In genomic region chr12:29367741-29368106, GRCm38 (mm10) we compare ENCODE assay signal across 8 mouse cellular contexts.
DNase-seq lines count a peak whose midpoint lies in the region; ATAC-seq and TF ChIP-seq lines count a peak whose summit lies in the region.
"Not testable (repeated sequence)": the region's sequence is repeated elsewhere in the genome, so short reads cannot be mapped to it uniquely, and the experiment has no call there.

No protein-coding gene starts in this region.

- not testable (repeated sequence) for DNase-seq in cerebellum, adult 2 months; forebrain, embryonic 10.5 days (ENCODE audit: extremely low spot score, low spot score); hindbrain, embryonic 11.5 days (ENCODE audit: low spot score)
- DNase-seq in heart, adult 11 months, result peak; percentile 0

- TF ChIP-seq POLR2A in cerebellum, adult 2 months (IDR thresholded peaks at IDR 0.05; ENCODE audit: borderline replicate concordance, insufficient read depth, low read length); olfactory bulb, adult 2 months (IDR thresholded peaks at IDR 0.05; ENCODE audit: insufficient read depth, low read depth, low read length): not testable (repeated sequence)

- H3K9me3 ChIP-seq in forebrain, embryonic 10.5 days; hindbrain, embryonic 11.5 days (ENCODE audit: control insufficient read depth, low read length); intestine, postnatal 0 days (ENCODE audit: control insufficient read depth); limb, embryonic 12.5 days; midbrain, embryonic 13.5 days: not testable (repeated sequence)

- not testable (repeated sequence) for ATAC-seq in hindbrain, embryonic 11.5 days (ENCODE audit: low FRiP score); intestine, postnatal 0 days; limb, embryonic 12.5 days (ENCODE audit: insufficient number of reproducible peaks, insufficient read depth, low FRiP score, low TSS enrichment, low read depth)
- ATAC-seq in midbrain, embryonic 13.5 days, result 0 out of 2 replicates have a peak, but pooled peaks have one; percentile 1

- not testable (repeated sequence) for H3K27me3 ChIP-seq in cerebellum, adult 2 months (ENCODE audit: control insufficient read depth, insufficient read depth, low read length); forebrain, embryonic 10.5 days (ENCODE audit: poor library complexity, severe bottlenecking); hindbrain, embryonic 11.5 days (ENCODE audit: control insufficient read depth, insufficient read depth, low read length); intestine, postnatal 0 days (replicated peaks; ENCODE audit: control insufficient read depth, insufficient read depth, low read length); limb, embryonic 12.5 days; midbrain, embryonic 13.5 days

- not testable (repeated sequence) for H3K4me1 ChIP-seq in cerebellum, adult 2 months (ENCODE audit: control insufficient read depth, insufficient read depth, low read length); hindbrain, embryonic 11.5 days (replicated peaks; ENCODE audit: control insufficient read depth, insufficient read depth, low read length); intestine, postnatal 0 days (replicated peaks; ENCODE audit: control insufficient read depth, insufficient read depth, low read length)
- peaks cover 34% of the 10 kb centered on the region for H3K4me1 ChIP-seq in forebrain, embryonic 10.5 days
- H3K4me1 ChIP-seq in limb, embryonic 12.5 days (replicated peaks), result peaks cover 13% of the 10 kb centered on the region; the same call in 1 of the 2 replicates
- H3K4me1 ChIP-seq in midbrain, embryonic 13.5 days (replicated peaks), result peaks cover 40% of the 10 kb centered on the region
- peaks cover 25% of the 10 kb centered on the region for H3K4me1 ChIP-seq in olfactory bulb, adult 2 months (ENCODE audit: control insufficient read depth, insufficient read depth, low read length)

- WGBS in cerebellum, adult 2 months, result 16% methylated on average over 3 of the region's 3 CpGs
- WGBS in forebrain, embryonic 10.5 days, result 24% methylated on average over 3 of the region's 3 CpGs
- 40% methylated on average over 3 of the region's 3 CpGs for WGBS in hindbrain, embryonic 11.5 days
- WGBS in intestine, postnatal 0 days, result 44% methylated on average over 3 of the region's 3 CpGs
- 60% methylated on average over 3 of the region's 3 CpGs for WGBS in limb, embryonic 12.5 days
- 29% methylated on average over 3 of the region's 3 CpGs for WGBS in midbrain, embryonic 13.5 days
- WGBS in olfactory bulb, adult 2 months, result 16% methylated on average over 3 of the region's 3 CpGs

- H3K36me3 ChIP-seq in forebrain, embryonic 10.5 days (replicated peaks); hindbrain, embryonic 11.5 days (ENCODE audit: control insufficient read depth, insufficient read depth, low read length); intestine, postnatal 0 days (ENCODE audit: control insufficient read depth, insufficient read depth); limb, embryonic 12.5 days; midbrain, embryonic 13.5 days: not testable (repeated sequence)

- peak overlapping the region; percentile 44 for H3K4me3 ChIP-seq in cerebellum, adult 2 months (replicated peaks; ENCODE audit: insufficient read depth, low read depth, low read length)
- peak overlapping the region; percentile 46 for H3K4me3 ChIP-seq in forebrain, embryonic 10.5 days
- H3K4me3 ChIP-seq in hindbrain, embryonic 11.5 days (ENCODE audit: low read depth, low read length); intestine, postnatal 0 days (ENCODE audit: low read depth, low read length); limb, embryonic 12.5 days (replicated peaks): not testable (repeated sequence)
- peak overlapping the region; percentile 19 for H3K4me3 ChIP-seq in midbrain, embryonic 13.5 days (replicated peaks)
- H3K4me3 ChIP-seq in olfactory bulb, adult 2 months (ENCODE audit: insufficient read depth, low read depth, low read length), result peak overlapping the region; percentile 56

- H3K4me2 ChIP-seq in hindbrain, embryonic 11.5 days (replicated peaks; ENCODE audit: low read depth, low read length), result peak overlapping the region; percentile 43
- peak overlapping the region; percentile 35 for H3K4me2 ChIP-seq in intestine, postnatal 0 days (replicated peaks; ENCODE audit: low read depth)
- peak overlapping the region; percentile 50 for H3K4me2 ChIP-seq in limb, embryonic 12.5 days
- peak overlapping the region; percentile 51 for H3K4me2 ChIP-seq in midbrain, embryonic 13.5 days (replicated peaks)

- peak overlapping the region; percentile 13; the same call in 1 of the 2 replicates for H3K9ac ChIP-seq in hindbrain, embryonic 11.5 days (ENCODE audit: low read depth, low read length)
- not testable (repeated sequence) for H3K9ac ChIP-seq in intestine, postnatal 0 days (ENCODE audit: low read depth, low read length); limb, embryonic 12.5 days (replicated peaks)
- peak overlapping the region; percentile 47 for H3K9ac ChIP-seq in midbrain, embryonic 13.5 days (replicated peaks)

- TF ChIP-seq CTCF in cerebellum, adult 2 months (IDR thresholded peaks at IDR 0.05; ENCODE audit: borderline replicate concordance, insufficient read depth, low read depth, low read length); intestine, postnatal 0 days (IDR thresholded peaks at IDR 0.05; ENCODE audit: low read depth); olfactory bulb, adult 2 months (IDR thresholded peaks at IDR 0.05; ENCODE audit: insufficient read depth, low read depth, low read length): not testable (repeated sequence)

- peak overlapping the region; percentile 22 for H3K27ac ChIP-seq in cerebellum, adult 2 months (ENCODE audit: insufficient read depth, low read length)
- H3K27ac ChIP-seq in forebrain, embryonic 10.5 days, result peak overlapping the region; percentile 89
- peak overlapping the region; percentile 90 for H3K27ac ChIP-seq in hindbrain, embryonic 11.5 days (ENCODE audit: low read depth, low read length)
- H3K27ac ChIP-seq in intestine, postnatal 0 days (ENCODE audit: low read depth, low read length); limb, embryonic 12.5 days: not testable (repeated sequence)
- H3K27ac ChIP-seq in midbrain, embryonic 13.5 days, result peak overlapping the region; percentile 95
- peak overlapping the region; percentile 97 for H3K27ac ChIP-seq in olfactory bulb, adult 2 months (ENCODE audit: insufficient read depth, low read depth, low read length)
